Mouse (Mus musculus): Measurements from ENCODE around the gene Kansl1.

DNA sequence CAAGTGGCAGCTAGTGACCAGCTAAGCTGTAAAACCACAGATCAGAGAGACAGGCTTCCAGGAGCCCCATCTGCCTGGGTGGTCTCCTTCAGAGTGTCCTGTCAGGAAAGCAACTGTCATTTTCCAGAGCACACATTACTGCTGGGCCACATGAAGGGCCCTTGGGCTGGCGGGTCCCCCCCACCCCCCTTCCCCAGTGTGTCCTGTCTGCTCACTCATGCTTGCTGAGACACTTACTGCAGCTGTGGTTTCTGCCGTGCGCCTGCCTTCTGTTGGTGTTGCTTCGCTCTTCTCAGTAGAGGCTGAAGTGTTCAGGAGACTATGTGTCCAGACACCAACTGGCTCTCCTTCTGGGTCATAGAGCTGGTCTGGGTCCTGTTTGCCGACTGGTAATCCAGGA, 148.2 kb downstream of the Kansl1 start:
- TF ChIP-seq ZNF384 (IDR thresholded peaks at IDR 0.05; ENCODE audit: low read depth, low read length) (no peak), MAFK (IDR thresholded peaks at IDR 0.05; ENCODE audit: insufficient read depth, low read depth, low read length) (no peak), CHD2 (IDR thresholded peaks at IDR 0.05; ENCODE audit: low read depth, low read length) (no peak), ZC3H11A (IDR thresholded peaks at IDR 0.05; ENCODE audit: borderline replicate concordance, low read depth, low read length) (no peak)
